Mouse (Mus musculus) ES-E14 (cell line): Measurements from ENCODE around the gene Cd19.
A peak's percentile ranks its signal among the peaks of the same experiment; 100 is the strongest.

Experiments used
- CHD2 ChIP-seq: IDR thresholded peaks from 2 replicates; pipeline ENCODE4 v1.6.1; 2014; ENCODE audit warnings: mild to moderate bottlenecking, low read depth, low read length, inconsistent platforms
- MAFK ChIP-seq: IDR thresholded peaks from 2 replicates; pipeline ENCODE4 v1.6.1; 2014; ENCODE audit warnings: mild to moderate bottlenecking, low read depth, low read length, inconsistent platforms; ENCODE audit not compliant: insufficient read depth

DNA sequence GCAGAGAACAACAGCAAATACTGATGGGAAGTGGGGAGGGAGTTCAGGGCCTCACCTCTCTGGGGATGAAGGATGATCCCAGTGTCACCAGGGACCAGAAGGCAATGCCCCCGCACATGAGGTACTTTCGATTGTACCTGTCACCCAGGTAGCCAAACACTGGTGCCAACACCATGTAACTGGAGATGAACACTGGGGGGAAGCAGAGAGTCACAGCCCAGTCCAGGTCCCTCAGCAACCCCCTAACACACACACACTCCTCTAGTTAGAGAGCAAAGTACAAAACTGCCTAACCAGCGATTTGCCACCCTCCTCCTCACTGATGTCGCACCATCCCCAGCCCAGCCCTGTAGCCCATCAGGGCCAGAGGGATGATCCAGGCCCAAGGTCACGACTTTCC, 39.7 kb downstream of the Cd19 start:
- TF ChIP-seq CHD2 (no peak), MAFK (peak; percentile 22; the same call in 1 of the 2 replicates)
